Mouse (Mus musculus) liver, adult 2 months (tissue): ENCODE results near the gene Gpr26. TPM values are rescaled to one million over a fixed set of nuclear protein-coding genes. Genes with fewer than 3 reads are reported as not detected.

Experiments used
- DNase-seq: peaks from one replicate; pipeline ENCODE4 v3.0.0-alpha.2; 2011; ENCODE audit warnings: low read depth, low spot score; ENCODE audit errors: extremely low read depth
- H3K27ac ChIP-seq: fragments of 200-500 bp; replicated peaks from 2 replicates; pipeline ENCODE4 v1.5.1; 2012; ENCODE audit warnings: low read depth, mild to moderate bottlenecking, control low read depth, inconsistent platforms, low read length; ENCODE audit not compliant: insufficient read depth
- H3K27me3 ChIP-seq: fragments of 200-500 bp; 2 replicates; pipeline ENCODE4 v1.6.1; 2012; ENCODE audit warnings: mild to moderate bottlenecking, moderate library complexity, low read length, inconsistent platforms; ENCODE audit not compliant: control insufficient read depth, insufficient read depth
- H3K36me3 ChIP-seq: fragments of 200-500 bp; 2 replicates; pipeline ENCODE4 v1.6.1; 2012; ENCODE audit warnings: low read length, inconsistent platforms; ENCODE audit not compliant: control insufficient read depth, insufficient read depth
- H3K4me1 ChIP-seq: fragments of 200-500 bp; 2 replicates; pipeline ENCODE4 v1.6.1; 2011; ENCODE audit warnings: low read length; ENCODE audit not compliant: control insufficient read depth, insufficient read depth
- H3K4me3 ChIP-seq: fragments of 200-500 bp; 2 replicates; pipeline ENCODE4 v1.5.1; 2011; ENCODE audit warnings: low read depth, mild to moderate bottlenecking, control low read depth, low read length, moderate library complexity; ENCODE audit not compliant: insufficient read depth
- H3K79me2 ChIP-seq: fragments of 200-500 bp; 2 replicates; pipeline ENCODE4 v1.6.1; 2012; ENCODE audit warnings: inconsistent platforms, mild to moderate bottlenecking, low read length, moderate library complexity; ENCODE audit not compliant: control insufficient read depth, insufficient read depth
- H3K9ac ChIP-seq: fragments of 200-500 bp; 2 replicates; pipeline ENCODE4 v1.6.1; 2012; ENCODE audit warnings: low read depth, mild to moderate bottlenecking, control low read depth, inconsistent platforms, low read length
- CTCF ChIP-seq: fragments of 200-500 bp; IDR thresholded peaks from 2 replicates; pipeline ENCODE4 v1.5.1; 2011; ENCODE audit warnings: low read depth, low read length, control low read depth
- POLR2A ChIP-seq: fragments of 200-500 bp; IDR thresholded peaks from 2 replicates; pipeline ENCODE4 v1.6.1; 2011; ENCODE audit warnings: low read length, control low read depth; ENCODE audit not compliant: insufficient read depth; ENCODE audit errors: extremely low read depth
- WGBS: fragments of 180-500 bp; shearing (Covaris S2); methylation state at CpG from one replicate; pipeline ENCODE4 v1.1.7; 2018; 5-methylcytosine and 5-hydroxymethylcytosine counted together
- polyA plus RNA-seq: library from polyadenylated mRNA; depleted of rRNA; stranded (reverse); fragments of >200 nt; gene quantifications from 2 replicates; pipeline ENCODE4 v1.2.3, GENCODE M21; 2012; rRNA removed
- total RNA-seq: library from RNA; depleted of rRNA; stranded (reverse); fragments of >200 nt; gene quantifications from 2 replicates; pipeline ENCODE4 v1.2.3, GENCODE M21; 2014; rRNA removed

Gene Gpr26
- total RNA-seq = under 0.01 TPM in 1 of 2 replicates, not detected in the other
- polyA plus RNA-seq = not detected in 2 replicates

DNA sequence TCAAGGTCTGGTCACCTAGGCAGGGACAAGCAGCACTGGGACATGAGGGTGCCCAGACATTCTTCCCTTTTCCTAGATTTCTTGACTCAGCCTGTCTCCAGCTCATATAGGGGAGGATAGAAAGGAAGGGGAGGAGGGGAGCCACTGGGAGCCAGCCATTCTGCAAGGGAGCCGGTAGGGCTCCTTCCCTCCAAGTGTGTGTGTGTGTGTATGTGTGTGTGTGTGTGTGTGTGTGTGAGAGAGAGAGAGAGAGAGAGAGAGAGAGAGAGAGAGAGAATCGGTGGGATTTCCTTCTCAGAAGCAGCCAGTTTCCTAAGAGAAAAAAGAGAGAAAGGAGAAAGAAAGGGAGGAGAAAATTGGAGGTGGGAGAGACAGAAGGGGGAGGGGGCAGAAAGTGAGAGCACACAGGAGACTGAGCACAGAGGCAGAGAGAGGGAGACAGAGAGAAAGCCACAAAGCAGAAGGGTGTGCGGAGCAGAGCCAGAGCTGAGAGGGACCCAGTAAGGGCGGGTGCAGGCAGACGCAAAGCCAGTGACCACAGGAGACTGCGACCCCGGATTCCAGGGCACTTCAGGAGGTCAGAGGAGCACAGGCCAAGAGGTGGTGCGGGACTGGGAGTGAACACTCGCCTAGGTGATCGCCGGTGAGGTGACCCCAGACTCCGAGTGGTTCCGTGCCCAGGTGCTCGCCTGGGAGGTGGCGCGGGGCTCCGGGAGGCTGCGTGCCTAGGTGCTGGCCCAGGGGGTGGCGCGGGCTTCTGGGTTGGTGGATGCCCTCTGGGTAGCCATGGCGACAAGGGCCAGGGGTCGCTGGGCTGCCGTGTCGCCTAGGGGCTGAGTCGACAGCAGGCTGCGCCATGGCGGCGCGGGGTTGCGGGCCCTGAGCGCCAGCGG, at the start of gene Gpr26:
Gene Gpr26, plus strand, starts transcription at position 438 of the 893 bp plus-strand sequence.
- no peaks in the 10 kb centered on the region for H3K79me2 ChIP-seq
- WGBS = 5% methylated on average over 29 of the region's 32 CpGs
- no peaks in the 10 kb centered on the region for H3K36me3 ChIP-seq
- no peak for DNase-seq
- H3K4me1 ChIP-seq = no peaks in the 10 kb centered on the region
- peaks cover 10% of the 10 kb centered on the region for H3K27me3 ChIP-seq
- H3K4me3 ChIP-seq = no peak within 1 kb of the TSS
- TF ChIP-seq CTCF = no peak
- no peak for TF ChIP-seq POLR2A
- H3K9ac ChIP-seq = no peak within 1 kb of the TSS
- no peak within 1 kb of the TSS for H3K27ac ChIP-seq

DNA sequence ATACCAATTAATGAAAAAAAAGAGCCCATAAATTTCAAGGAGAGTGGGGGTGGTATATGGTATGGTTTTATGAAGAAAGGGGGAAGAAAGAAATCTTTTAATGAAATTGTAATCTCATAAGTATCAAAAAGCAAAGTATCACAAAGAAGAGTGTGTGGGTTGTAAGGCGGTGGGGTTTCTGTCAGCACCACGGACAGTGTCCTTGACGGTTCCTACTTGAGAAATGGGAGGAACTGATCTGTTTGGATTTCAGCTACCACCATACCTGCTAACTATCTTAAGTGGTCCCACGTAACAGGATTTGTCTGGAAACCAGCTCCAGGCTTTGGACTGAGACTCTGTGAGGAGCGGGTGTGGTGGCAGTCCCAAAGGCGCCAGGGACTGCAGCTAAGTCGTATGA, 48.9 kb upstream of the Gpr26 start:
- H3K4me1 ChIP-seq = no peaks in the 10 kb centered on the region
- WGBS = 32% methylated on average over 7 of the region's 7 CpGs
- no peak for TF ChIP-seq CTCF
- TF ChIP-seq POLR2A = no peak
- H3K27me3 ChIP-seq = no peaks in the 10 kb centered on the region
- DNase-seq = no peak
- H3K27ac ChIP-seq = no peak overlapping the region
- no peak overlapping the region for H3K4me3 ChIP-seq
- no peaks in the 10 kb centered on the region for H3K79me2 ChIP-seq
- H3K9ac ChIP-seq = no peak overlapping the region
- H3K36me3 ChIP-seq = no peaks in the 10 kb centered on the region

DNA sequence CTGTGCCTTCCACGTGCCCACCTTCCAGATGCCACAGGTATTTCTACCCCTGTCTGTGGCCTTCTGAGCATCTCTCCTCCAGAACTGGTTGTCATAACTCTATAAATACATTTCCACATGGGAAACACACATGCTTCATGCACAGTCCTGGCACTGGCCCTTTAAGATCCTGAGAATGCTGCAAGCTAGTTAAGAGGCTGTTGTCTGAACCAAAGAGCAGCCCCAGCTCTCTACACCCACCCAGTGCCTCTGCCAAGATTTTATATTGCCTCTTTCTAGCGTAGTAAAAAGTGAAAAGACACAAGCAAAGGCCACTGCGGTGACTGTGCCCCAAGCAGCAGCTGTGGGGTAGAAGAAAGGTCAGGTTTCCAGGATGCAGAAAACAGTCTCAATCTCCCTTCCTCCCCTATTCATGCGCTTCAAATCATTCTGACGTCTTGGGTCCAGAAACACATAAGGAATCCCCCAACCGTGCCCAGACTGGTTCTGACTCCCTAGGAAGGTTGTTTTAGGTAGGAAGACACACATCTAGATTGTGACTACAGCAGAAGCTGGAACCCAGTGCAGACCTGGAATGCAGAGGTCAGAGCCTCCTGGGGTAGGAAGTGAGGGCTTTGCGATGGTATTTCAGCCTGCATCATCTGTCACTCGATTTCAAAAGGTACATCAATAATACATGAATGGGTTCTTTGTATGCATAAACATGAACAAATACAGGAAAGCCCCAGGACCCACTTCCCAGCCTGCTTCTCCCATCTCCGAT, 38.8 kb upstream of the Gpr26 start:
- no peaks in the 10 kb centered on the region for H3K79me2 ChIP-seq
- H3K27me3 ChIP-seq = no peaks in the 10 kb centered on the region; the same call in 1 of the 2 replicates
- H3K9ac ChIP-seq = no peak overlapping the region
- TF ChIP-seq POLR2A (no peak), CTCF (no peak)
- H3K4me1 ChIP-seq = no peaks in the 10 kb centered on the region
- H3K36me3 ChIP-seq = no peaks in the 10 kb centered on the region
- DNase-seq = no peak
- no peak overlapping the region for H3K4me3 ChIP-seq
- WGBS = 64% methylated on average over 9 of the region's 9 CpGs
- no peak overlapping the region for H3K27ac ChIP-seq

DNA sequence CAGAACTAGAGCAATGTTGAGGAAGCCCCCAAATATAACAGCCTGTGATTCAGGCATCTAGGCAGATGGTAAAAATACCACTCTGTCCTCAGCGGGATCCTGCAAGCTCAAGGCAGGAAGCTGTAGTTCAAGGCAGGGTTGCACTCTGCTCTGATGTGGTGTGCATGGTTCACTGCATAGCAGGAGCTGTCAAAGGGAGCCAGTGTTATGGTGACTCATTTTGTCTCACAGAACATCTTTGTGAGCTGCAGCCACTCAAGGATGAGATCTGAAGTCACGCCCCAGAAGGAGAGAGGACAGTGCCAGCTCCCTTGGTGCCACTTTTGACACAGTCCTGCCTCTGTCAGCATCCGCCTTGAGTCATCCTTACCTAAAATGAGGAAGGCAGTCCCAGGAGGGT, 28.6 kb upstream of the Gpr26 start:
- Histone ChIP-seq H3K79me2 (no peaks in the 10 kb centered on the region), H3K27ac (no peak overlapping the region), H3K9ac (no peak overlapping the region), H3K4me1 (no peaks in the 10 kb centered on the region), H3K27me3 (no peaks in the 10 kb centered on the region; the same call in 1 of the 2 replicates), H3K36me3 (no peaks in the 10 kb centered on the region), H3K4me3 (no peak overlapping the region)
- DNase-seq = no peak
- TF ChIP-seq POLR2A = no peak
- no peak for TF ChIP-seq CTCF
- 89% methylated on average over 3 of the region's 3 CpGs for WGBS

DNA sequence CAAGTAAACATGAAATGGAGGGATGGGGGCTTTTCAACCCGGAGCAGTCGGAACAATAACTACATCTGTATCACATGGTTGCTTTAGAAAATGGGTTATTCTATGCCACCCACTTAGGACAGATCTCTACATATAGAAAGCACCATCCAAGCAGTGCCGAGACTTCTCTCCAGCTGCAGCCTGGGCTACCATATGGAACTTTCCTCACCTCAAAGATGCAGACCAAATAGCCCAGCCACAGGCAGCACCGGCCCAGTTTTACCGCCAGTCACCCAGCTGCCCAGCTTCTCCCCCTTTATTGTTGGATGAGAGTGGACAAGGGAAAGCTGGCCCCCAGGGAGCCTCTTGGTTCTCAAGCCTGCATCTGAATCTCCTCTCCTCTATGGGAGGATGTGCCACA, 15.1 kb upstream of the Gpr26 start:
- Histone ChIP-seq H3K27me3 (no peaks in the 10 kb centered on the region), H3K9ac (no peak overlapping the region), H3K4me1 (no peaks in the 10 kb centered on the region), H3K4me3 (no peak overlapping the region), H3K79me2 (no peaks in the 10 kb centered on the region), H3K27ac (no peak overlapping the region), H3K36me3 (no peaks in the 10 kb centered on the region)
- DNase-seq = no peak
- TF ChIP-seq CTCF (no peak), POLR2A (no peak)
- WGBS = 75% methylated on average over 5 of the region's 5 CpGs
